Mouse (Mus musculus): ENCODE results near the gene Usp15.

- TF ChIP-seq CTCF (IDR thresholded peaks at IDR 0.05; ENCODE audit: extremely low read depth, insufficient read length, insufficient replicate concordance, low read depth, low read length) (no peak), POLR2A (IDR thresholded peaks at IDR 0.05; ENCODE audit: low read depth, low read length) (no peak)
These were observed 36.3 kb downstream of the Usp15 start for GRCm38 (mm10) chr10:123160508-123160907.

Measured in small intestine, adult 2 months (tissue).